Mouse (Mus musculus) heart, embryonic 16.5 days (tissue): Measurements from ENCODE around the gene Ccr8. TPM values are rescaled to one million over a fixed set of nuclear protein-coding genes. Genes with fewer than 3 reads are reported as not detected.

Source experiments
- ATAC-seq: fragments of 200-750 bp; cut with Nextera tagmentation; replicated peaks from 2 replicates; pipeline ENCODE4 v1.8.0; 2017; ENCODE audit warnings: moderate number of reproducible peaks; ENCODE audit not compliant: insufficient read depth, low FRiP score; ENCODE audit errors: extremely low read depth
- H3K27ac ChIP-seq: fragments of 300-500 bp; sonication (generic); 2 replicates; pipeline ENCODE4 v1.5.1; 2014; ENCODE audit warnings: mild to moderate bottlenecking, low read length, control low read depth, moderate library complexity
- H3K27me3 ChIP-seq: fragments of 300-500 bp; sonication (generic); 2 replicates; pipeline ENCODE4 v1.6.1; 2014; ENCODE audit warnings: low read length, mixed read lengths; ENCODE audit not compliant: control insufficient read depth, insufficient read depth
- H3K36me3 ChIP-seq: fragments of 300-500 bp; sonication (generic); 2 replicates; pipeline ENCODE4 v1.6.1; 2014; ENCODE audit not compliant: control insufficient read depth, insufficient read depth
- H3K4me1 ChIP-seq: fragments of 300-500 bp; sonication (generic); 2 replicates; pipeline ENCODE4 v1.6.1; 2014; ENCODE audit warnings: low read length, mixed read lengths; ENCODE audit not compliant: control insufficient read depth, insufficient read depth
- H3K4me2 ChIP-seq: fragments of 300-500 bp; sonication (generic); 2 replicates; pipeline ENCODE4 v1.6.1; 2014; ENCODE audit warnings: low read depth, mild to moderate bottlenecking, control low read depth, low read length
- H3K4me3 ChIP-seq: fragments of 300-500 bp; sonication (generic); 2 replicates; pipeline ENCODE4 v1.5.1; 2014; ENCODE audit warnings: mild to moderate bottlenecking, control low read depth, low read length
- H3K9ac ChIP-seq: fragments of 300-500 bp; sonication (generic); 2 replicates; pipeline ENCODE4 v1.6.1; 2014; ENCODE audit warnings: low read length, control low read depth
- H3K9me3 ChIP-seq: fragments of 300-500 bp; sonication (generic); replicated peaks from 2 replicates; pipeline ENCODE4 v1.6.1; 2016; ENCODE audit warnings: low read length; ENCODE audit not compliant: control insufficient read depth
- WGBS: fragments of 180-500 bp; shearing (Covaris S2); extraction: QIAGEN DNeasy Blood & Tissue Kit; methylation state at CpG from one replicate; pipeline ENCODE4 v1.1.7; 2014; 5-methylcytosine and 5-hydroxymethylcytosine counted together
- polyA plus RNA-seq: library from polyadenylated mRNA; unstranded; fragments of >200 nt; fragmentation: Nextera tagmentation; extraction: Ambion mirVana; gene quantifications from 2 replicates; pipeline ENCODE4 v1.2.1, GENCODE M21; 2015

Ccr8 gene
- polyA plus RNA-seq, 1 experiment from 2014 or later = 4.4 TPM

GRCm38 (mm10) chr9:120114789-120115151 is 22.9 kb downstream of the Ccr8 start:
- ATAC-seq = no peak
- Histone ChIP-seq H3K4me1 (peaks cover 12% of the 10 kb centered on the region), H3K4me2 (no peak overlapping the region), H3K4me3 (no peak overlapping the region), H3K36me3 (peaks cover 11% of the 10 kb centered on the region), H3K27me3 (no peaks in the 10 kb centered on the region), H3K9ac (no peak overlapping the region), H3K27ac (no peak overlapping the region), H3K9me3 (no peaks in the 10 kb centered on the region)
- 89% methylated on average over 2 of the region's 2 CpGs for WGBS

- peak overlapping the region; percentile 46; the same call in 1 of the 2 replicates for H3K9ac ChIP-seq
Observed at GRCm38 (mm10) chr9:120115580-120115979, 23.7 kb downstream of the Ccr8 start.

GRCm38 (mm10) chr9:120116184-120116624 is 24.3 kb downstream of the Ccr8 start:
- H3K27ac ChIP-seq = no peak overlapping the region

More at GRCm38 (mm10) chr9:120115580-120115979, 23.7 kb downstream of the Ccr8 start:
- ATAC-seq = no peak
- Histone ChIP-seq H3K4me2 (no peak overlapping the region), H3K9me3 (no peaks in the 10 kb centered on the region), H3K4me1 (peaks cover 12% of the 10 kb centered on the region), H3K27ac (no peak overlapping the region), H3K27me3 (no peaks in the 10 kb centered on the region), H3K4me3 (no peak overlapping the region), H3K36me3 (peaks cover 13% of the 10 kb centered on the region)
- WGBS = 47% methylated on average over 5 of the region's 5 CpGs

GRCm38 (mm10) chr9:120118212-120118611 is 26.3 kb downstream of the Ccr8 start:
- no peak overlapping the region for H3K9ac ChIP-seq
- no peaks in the 10 kb centered on the region for H3K27me3 ChIP-seq
- peaks cover 8% of the 10 kb centered on the region; the same call in 1 of the 2 replicates for H3K4me1 ChIP-seq
- H3K4me3 ChIP-seq = no peak overlapping the region
- H3K36me3 ChIP-seq = peaks cover 25% of the 10 kb centered on the region
- no peaks in the 10 kb centered on the region for H3K9me3 ChIP-seq
- WGBS = 90% methylated on average over 4 of the region's 4 CpGs
- no peak for ATAC-seq
- no peak overlapping the region for H3K27ac ChIP-seq
- H3K4me2 ChIP-seq = no peak overlapping the region

More at GRCm38 (mm10) chr9:120116184-120116624, 24.3 kb downstream of the Ccr8 start:
- H3K4me3 ChIP-seq = no peak overlapping the region
- WGBS = 71% methylated on average over 8 of the region's 8 CpGs
- H3K9me3 ChIP-seq = no peaks in the 10 kb centered on the region
- no peak overlapping the region for H3K4me2 ChIP-seq
- ATAC-seq = no peak
- peaks cover 9% of the 10 kb centered on the region for H3K4me1 ChIP-seq
- H3K9ac ChIP-seq = no peak overlapping the region
- peaks cover 20% of the 10 kb centered on the region for H3K36me3 ChIP-seq
- H3K27me3 ChIP-seq = no peaks in the 10 kb centered on the region

GRCm38 (mm10) chr9:120120503-120120902 is 28.6 kb downstream of the Ccr8 start:
- H3K27ac ChIP-seq = no peak overlapping the region
- no peak overlapping the region for H3K9ac ChIP-seq
- peaks cover 3% of the 10 kb centered on the region; the same call in 1 of the 2 replicates for H3K4me1 ChIP-seq
- H3K36me3 ChIP-seq = peaks cover 33% of the 10 kb centered on the region
- no peaks in the 10 kb centered on the region for H3K27me3 ChIP-seq
- no peak for ATAC-seq
- no peak overlapping the region for H3K4me3 ChIP-seq
- no peak overlapping the region for H3K4me2 ChIP-seq
- no peaks in the 10 kb centered on the region for H3K9me3 ChIP-seq
- WGBS = 89% methylated on average over 7 of the region's 7 CpGs

GRCm38 (mm10) chr9:120126868-120127267 is 35.0 kb downstream of the Ccr8 start:
- Histone ChIP-seq H3K4me1 (peaks cover 15% of the 10 kb centered on the region), H3K27me3 (no peaks in the 10 kb centered on the region), H3K36me3 (peaks cover 40% of the 10 kb centered on the region), H3K27ac (peak overlapping the region; percentile 85), H3K4me2 (peak overlapping the region; percentile 67), H3K9ac (peak overlapping the region; percentile 77), H3K4me3 (peak overlapping the region; percentile 52), H3K9me3 (no peaks in the 10 kb centered on the region)
- ATAC-seq = no peak
- 52% methylated on average over 11 of the region's 11 CpGs for WGBS

GRCm38 (mm10) chr9:120127538-120128251 is 35.8 kb downstream of the Ccr8 start, which contains the start of gene Rpsa:
Gene Rpsa (plus strand): TSS chr9:120127689.
- Histone ChIP-seq H3K27ac (peak within 1 kb of the TSS; percentile 91), H3K27me3 (no peaks in the 10 kb centered on the region), H3K4me2 (peak within 1 kb of the TSS; percentile 71), H3K9ac (peak within 1 kb of the TSS; percentile 99), H3K36me3 (peaks cover 46% of the 10 kb centered on the region), H3K9me3 (no peaks in the 10 kb centered on the region), H3K4me3 (peak within 1 kb of the TSS; percentile 99), H3K4me1 (peaks cover 15% of the 10 kb centered on the region)
- ATAC-seq = peak; percentile 98
- WGBS = under 1% methylated on average over 72 of the region's 72 CpGs

- Histone ChIP-seq H3K36me3 (peaks cover 36% of the 10 kb centered on the region), H3K4me1 (peaks cover 15% of the 10 kb centered on the region), H3K4me3 (peak overlapping the region; percentile 99), H3K4me2 (peak overlapping the region; percentile 71), H3K27me3 (no peaks in the 10 kb centered on the region), H3K9me3 (no peaks in the 10 kb centered on the region), H3K27ac (peak overlapping the region; percentile 10; the same call in 1 of the 2 replicates), H3K9ac (peak overlapping the region; percentile 99)
- WGBS = 60% methylated on average over 10 of the region's 10 CpGs
- no peak for ATAC-seq
Observed at GRCm38 (mm10) chr9:120129276-120129675, 37.4 kb downstream of the Ccr8 start.

GRCm38 (mm10) chr9:120131784-120132288 is 39.9 kb downstream of the Ccr8 start:
- Histone ChIP-seq H3K27me3 (no peaks in the 10 kb centered on the region), H3K4me2 (no peak overlapping the region), H3K4me1 (peaks cover 14% of the 10 kb centered on the region), H3K9ac (no peak overlapping the region), H3K4me3 (no peak overlapping the region), H3K36me3 (peaks cover 36% of the 10 kb centered on the region), H3K27ac (no peak overlapping the region), H3K9me3 (no peaks in the 10 kb centered on the region)
- no peak for ATAC-seq
- WGBS = 82% methylated on average over 3 of the region's 3 CpGs
